Mouse (Mus musculus) CD8-positive naive resting alpha-beta T cell, adult 57 days (primary cell): ENCODE measurements around the gene Mob1b. TPM values are rescaled to one million over a fixed set of nuclear protein-coding genes. Genes with fewer than 3 reads are reported as not detected.

ENCODE experiments used
- total RNA-seq: library from RNA; stranded (reverse); gene quantifications from one replicate; pipeline ENCODE4 v1.2.4, GENCODE M21; 2023

Gene Mob1b
- total RNA-seq, result 20.7 TPM

DNA sequence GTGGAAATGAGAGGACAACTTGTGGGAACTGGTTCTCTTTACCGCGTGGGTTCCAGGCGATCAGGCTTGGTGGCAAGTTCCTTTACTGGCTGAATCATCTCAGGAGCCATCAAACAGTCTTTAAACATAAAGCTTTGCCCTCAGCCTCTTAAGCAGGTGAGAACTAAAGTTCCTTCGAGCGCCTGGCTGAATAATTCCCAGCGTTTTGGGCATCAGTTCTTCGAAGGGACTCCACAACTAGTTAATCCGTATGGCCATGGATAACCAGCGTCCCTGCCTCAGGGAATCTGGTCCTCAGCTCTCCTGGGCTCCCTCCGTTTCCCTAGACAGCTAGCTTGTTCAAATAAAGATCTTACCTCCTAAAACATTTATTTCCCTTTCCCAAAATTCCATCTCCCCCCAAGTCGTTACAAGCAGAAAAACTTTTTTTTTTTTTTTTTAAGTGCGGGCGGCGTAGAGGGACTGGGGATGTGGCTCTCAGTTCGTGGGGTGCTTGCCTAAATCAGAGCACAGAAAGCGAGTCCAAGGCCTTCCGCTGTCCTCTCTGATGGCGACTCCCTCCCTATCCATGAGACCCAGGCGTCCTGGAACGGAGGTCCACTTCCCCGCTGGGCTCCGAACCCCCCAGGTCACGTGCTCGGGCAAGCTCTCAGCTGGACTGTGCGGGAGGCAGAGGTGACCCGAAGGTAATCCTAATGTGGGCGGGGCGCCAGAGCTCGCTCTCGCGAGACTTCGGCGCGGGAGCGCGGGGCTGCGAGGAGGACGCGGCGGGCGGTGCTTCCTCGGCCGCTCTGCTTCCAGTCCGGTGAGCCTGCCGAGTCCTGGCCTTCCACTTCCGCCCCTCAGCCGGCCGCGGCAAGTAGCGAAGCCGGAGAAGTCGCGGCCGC, at the start of gene Mob1b:
Mob1b (plus strand) TSS at position 740 of the 887 bp plus-strand sequence.

GRCm38 (mm10) chr5:88675443-88676387, 44.9 kb upstream of the Mob1b start, which contains the start of gene Grsf1:
Gene Grsf1, minus strand, starts transcription at chr5:88676171.

DNA sequence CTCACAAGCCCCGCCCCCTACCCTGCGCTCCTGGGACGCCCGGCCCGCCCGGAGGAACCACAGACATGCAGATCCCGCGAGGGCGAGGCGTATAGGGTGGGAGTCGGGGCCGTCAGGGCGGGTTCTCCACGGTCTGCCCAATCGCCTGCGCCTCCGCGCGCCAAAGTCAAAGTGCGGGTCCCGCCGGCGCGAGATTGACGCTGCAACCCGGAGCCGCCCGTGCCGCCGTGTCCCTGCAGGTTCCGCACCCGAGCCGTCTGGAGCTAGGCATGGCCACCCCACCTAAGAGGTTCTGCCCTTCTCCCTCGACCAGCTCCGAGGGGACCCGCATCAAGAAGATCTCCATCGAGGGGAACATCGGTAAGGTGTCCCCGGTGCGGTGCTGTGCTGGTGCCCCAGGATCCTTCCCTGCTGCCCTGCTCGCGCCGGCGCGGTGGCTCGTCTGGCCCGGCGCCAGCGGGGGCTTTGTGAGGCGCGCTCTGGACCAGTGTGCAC, 44.4 kb downstream of the Mob1b start, which contains the start of gene Dck:
Dck (plus strand) TSS at position 10 of the 495 bp plus-strand sequence.

Other genes starting within 250 kb of the Mob1b start
- gene Enam, start 232.9 kb upstream of the Mob1b start, total RNA-seq, result not detected
- gene Jchain, start 193.0 kb upstream of the Mob1b start, total RNA-seq, result 44.3 TPM
- 45.4 TPM for gene Utp3, start 166.4 kb upstream of the Mob1b start, total RNA-seq
- gene Rufy3, start 155.8 kb upstream of the Mob1b start, total RNA-seq, result 6.1 TPM
- 37.7 TPM for gene Grsf1, start 44.7 kb upstream of the Mob1b start, total RNA-seq
- 21.8 TPM for gene Dck, start 44.1 kb downstream of the Mob1b start, total RNA-seq
- gene Slc4a4, start 166.0 kb downstream of the Mob1b start, total RNA-seq, result 0.55 TPM